Mouse (Mus musculus) hindbrain, embryonic 12.5 days (tissue): ENCODE measurements around the gene Sirt4. TPM values are rescaled to one million over a fixed set of nuclear protein-coding genes. Genes with fewer than 3 reads are reported as not detected.
"Not testable (repeated sequence)": the region's sequence is repeated elsewhere in the genome, so short reads cannot be mapped to it uniquely, and the experiment has no call there.

Experiments used
- ATAC-seq: fragments of 200-750 bp; cut with Nextera tagmentation; 2 replicates; pipeline ENCODE4 v1.8.0; 2017; ENCODE audit warnings: moderate TSS enrichment; ENCODE audit not compliant: low FRiP score
- H3K27ac ChIP-seq: fragments of 300-500 bp; sonication (generic); 2 replicates; pipeline ENCODE4 v1.5.1; 2016; ENCODE audit warnings: mild to moderate bottlenecking
- H3K27me3 ChIP-seq: fragments of 300-500 bp; sonication (generic); 2 replicates; pipeline ENCODE4 v1.6.1; 2016; ENCODE audit warnings: mild to moderate bottlenecking
- H3K36me3 ChIP-seq: fragments of 300-500 bp; sonication (generic); 2 replicates; pipeline ENCODE4 v1.6.1; 2016; ENCODE audit warnings: mild to moderate bottlenecking
- H3K4me1 ChIP-seq: fragments of 300-500 bp; sonication (generic); 2 replicates; pipeline ENCODE4 v1.6.1; 2016
- H3K4me2 ChIP-seq: fragments of 300-500 bp; sonication (generic); replicated peaks from 2 replicates; pipeline ENCODE4 v1.6.1; 2016; ENCODE audit warnings: mild to moderate bottlenecking
- H3K4me3 ChIP-seq: fragments of 300-500 bp; sonication (generic); 2 replicates; pipeline ENCODE4 v1.5.1; 2016; ENCODE audit warnings: mild to moderate bottlenecking
- H3K9ac ChIP-seq: fragments of 300-500 bp; sonication (generic); 2 replicates; pipeline ENCODE4 v1.6.1; 2016; ENCODE audit warnings: mild to moderate bottlenecking, moderate library complexity
- H3K9me3 ChIP-seq: fragments of 300-500 bp; sonication (generic); replicated peaks from 2 replicates; pipeline ENCODE4 v1.6.1; 2016; ENCODE audit warnings: mild to moderate bottlenecking
- WGBS: fragments of 180-500 bp; shearing (Covaris S2); methylation state at CpG from one replicate; pipeline ENCODE4 v1.1.7; 2016; 5-methylcytosine and 5-hydroxymethylcytosine counted together
- polyA plus RNA-seq: library from polyadenylated mRNA; unstranded; fragments of >200 nt; fragmentation: Nextera tagmentation; extraction: Ambion mirVana; gene quantifications from 2 replicates; pipeline ENCODE4 v1.2.1, GENCODE M21; 2016

Gene Sirt4
- polyA plus RNA-seq, 1 experiment from 2014 or later = 24.7 TPM

DNA sequence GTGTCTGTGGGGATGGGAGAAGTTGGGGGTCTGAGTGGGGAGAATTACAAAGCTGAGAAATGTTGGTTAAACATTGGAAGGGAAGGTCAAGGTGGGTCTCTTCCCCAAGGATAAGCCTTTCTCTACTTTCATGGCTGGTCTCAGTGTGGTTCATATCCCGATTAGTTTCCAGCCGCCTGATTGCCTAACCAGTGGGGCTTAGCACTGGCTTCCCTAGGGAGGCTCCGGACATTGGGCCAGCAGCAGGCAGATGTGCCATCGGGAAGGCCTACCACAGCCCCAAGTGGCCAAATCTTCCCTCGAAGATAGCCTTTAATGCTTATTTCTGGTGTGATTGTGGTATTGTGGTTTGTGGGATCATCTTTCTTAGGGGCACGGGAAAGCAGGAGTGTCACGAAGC lies 27.9 kb upstream of the Sirt4 start:
- ATAC-seq = no peak
- 96% methylated on average over 7 of the region's 7 CpGs for WGBS
- H3K9me3 ChIP-seq = no peaks in the 10 kb centered on the region

DNA sequence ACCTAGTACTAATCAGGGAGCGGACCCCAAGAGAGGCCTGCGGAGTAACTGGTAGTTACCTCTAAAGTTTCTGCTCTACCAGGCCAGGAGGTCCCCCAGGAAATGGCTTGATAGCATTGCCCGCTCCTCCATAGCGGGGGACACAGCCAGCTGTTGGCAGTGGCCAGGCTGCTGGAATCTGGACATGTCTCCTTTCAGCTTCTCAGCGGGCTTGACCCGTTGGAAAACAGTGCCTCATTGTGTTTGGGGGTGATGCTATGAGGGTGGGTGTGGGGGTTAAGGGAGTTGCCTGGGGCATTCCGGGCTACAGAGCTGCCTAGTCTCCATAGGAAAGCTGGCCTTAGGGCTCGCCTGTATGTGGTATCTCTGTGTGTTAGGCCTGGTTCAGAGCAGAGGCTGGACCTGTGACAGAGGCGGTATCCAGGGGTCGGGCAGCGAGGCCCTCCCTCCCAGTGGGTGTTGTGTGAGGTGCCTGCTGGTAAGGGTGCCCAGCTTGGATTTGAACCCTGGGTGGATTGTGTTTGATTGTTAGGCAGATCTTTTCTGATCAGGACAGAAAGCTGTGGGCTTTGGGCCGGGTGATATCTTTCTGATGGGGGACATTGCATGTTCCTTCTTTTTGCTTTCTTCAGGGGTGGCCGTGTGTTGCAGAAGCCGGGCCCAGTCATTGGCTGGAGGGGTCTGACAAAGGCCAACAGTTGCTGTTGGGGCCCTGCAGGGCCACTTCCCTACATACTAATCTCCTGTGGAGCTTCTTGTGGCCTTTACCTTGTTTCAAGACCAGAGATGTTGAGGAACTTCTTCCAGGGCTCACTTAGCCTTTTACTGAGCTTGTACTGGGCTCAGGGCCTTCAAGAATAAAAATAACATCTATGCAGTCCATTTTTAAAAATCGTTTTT lies 25.5 kb upstream of the Sirt4 start:
- Histone ChIP-seq H3K4me2 (peak overlapping the region; percentile 87), H3K27me3 (no peaks in the 10 kb centered on the region), H3K9ac (no peak overlapping the region; the same call in 1 of the 2 replicates), H3K27ac (peak overlapping the region; percentile 49; the same call in 1 of the 2 replicates), H3K36me3 (no peaks in the 10 kb centered on the region), H3K4me1 (peaks cover 45% of the 10 kb centered on the region), H3K9me3 (no peaks in the 10 kb centered on the region), H3K4me3 (no peak overlapping the region)
- ATAC-seq = no peak
- 58% methylated on average over 15 of the region's 15 CpGs for WGBS

More for the DNA sequence above, 27.9 kb upstream of the Sirt4 start:
- Histone ChIP-seq H3K27me3 (no peaks in the 10 kb centered on the region), H3K27ac (no peak overlapping the region), H3K4me3 (no peak overlapping the region), H3K4me2 (no peak overlapping the region), H3K9ac (no peak overlapping the region), H3K36me3 (no peaks in the 10 kb centered on the region), H3K4me1 (peaks cover 44% of the 10 kb centered on the region)

DNA sequence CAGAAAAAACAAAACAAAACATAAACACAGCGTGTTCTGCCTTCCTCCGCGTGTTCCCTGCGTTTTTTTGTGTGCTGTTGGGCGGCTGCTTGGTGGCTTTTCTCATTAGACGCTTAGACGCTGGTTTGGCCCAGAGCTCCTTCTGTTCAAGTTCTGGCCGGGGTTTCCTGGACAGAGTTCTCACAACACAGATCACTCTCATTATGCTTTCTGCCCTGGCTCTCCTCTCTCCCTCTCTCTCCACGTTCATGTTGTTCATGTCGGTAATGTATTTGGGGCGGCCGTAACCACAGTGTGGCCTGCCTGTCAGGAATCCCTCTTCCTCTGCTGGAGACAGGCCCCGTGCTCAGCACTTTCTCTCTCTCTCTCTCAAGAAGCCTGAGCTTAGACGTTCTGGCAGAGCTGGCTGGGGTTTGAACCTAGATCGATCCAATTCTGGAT lies 24.8 kb upstream of the Sirt4 start:
- 36% methylated on average over 15 of the region's 15 CpGs for whole genome bisulfite sequencing
- peak overlapping the region; percentile 87 for H3K4me2 ChIP-seq
- H3K27me3 ChIP-seq = no peaks in the 10 kb centered on the region
- H3K36me3 ChIP-seq = no peaks in the 10 kb centered on the region
- peaks cover 38% of the 10 kb centered on the region for H3K4me1 ChIP-seq
- no peak overlapping the region for H3K9ac ChIP-seq
- H3K9me3 ChIP-seq = no peaks in the 10 kb centered on the region
- no peak for ATAC-seq
- 0 out of 2 replicates have a peak overlapping the region, but pooled peaks have one; percentile 84 for H3K4me3 ChIP-seq
- peak overlapping the region; percentile 49 for H3K27ac ChIP-seq

DNA sequence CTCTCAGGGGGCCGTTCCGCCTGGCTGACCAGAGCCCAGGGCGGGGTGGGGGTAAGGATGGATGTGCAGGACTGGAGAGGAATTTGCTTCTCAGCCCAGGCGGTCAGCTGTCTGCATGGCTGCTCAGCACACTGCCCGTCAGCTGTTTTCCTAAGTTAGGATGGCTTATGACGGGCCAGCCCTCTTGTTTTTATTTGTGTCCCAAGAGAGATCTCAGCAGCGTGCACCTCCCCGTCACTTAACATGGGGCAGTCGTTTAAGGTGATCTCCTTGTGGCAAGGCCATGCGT lies 24.3 kb upstream of the Sirt4 start:
- ATAC-seq = no peak
- WGBS = 21% methylated on average over 10 of the region's 10 CpGs

DNA sequence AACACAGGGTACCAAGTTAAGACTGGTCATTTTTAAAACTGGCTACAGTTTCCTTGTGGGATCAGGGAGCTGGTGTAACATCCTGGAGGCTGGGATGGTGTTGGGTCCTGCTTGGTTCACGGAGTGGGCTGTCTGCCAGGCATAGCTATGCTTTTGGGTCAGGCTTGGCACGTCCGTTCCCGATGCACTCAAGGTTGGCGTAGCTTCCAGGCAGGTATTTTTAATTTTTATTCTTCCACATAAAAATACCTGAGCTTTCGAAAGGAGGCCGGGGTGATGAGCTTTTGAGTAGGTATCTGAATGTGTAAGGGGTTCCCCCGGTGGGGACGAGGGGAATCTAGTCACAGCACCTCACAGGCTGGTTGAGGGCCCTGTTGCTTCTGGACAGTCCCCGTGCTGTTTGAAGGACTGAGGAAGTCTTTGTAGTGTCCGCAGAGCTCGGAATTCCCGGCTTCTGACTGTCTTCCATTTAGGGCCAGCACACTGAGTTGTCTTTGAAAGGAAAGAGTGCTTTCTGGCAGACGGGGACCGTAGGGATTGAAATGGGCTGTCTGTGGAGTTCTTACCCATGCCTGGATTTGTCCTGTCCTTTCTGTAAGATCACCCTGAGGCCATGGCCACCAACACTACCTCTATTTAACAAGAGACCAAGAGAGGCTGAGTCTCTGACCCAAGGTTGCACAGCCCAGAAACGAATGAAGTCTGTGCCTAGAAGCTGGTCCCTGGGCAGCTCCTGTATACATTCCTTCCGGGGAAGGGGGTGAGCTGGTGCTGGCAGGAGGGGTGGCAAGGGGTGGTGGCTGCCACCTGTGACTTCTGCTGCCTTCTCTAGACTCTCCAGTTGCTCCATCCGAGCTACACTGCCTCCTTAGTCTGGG lies 23.7 kb upstream of the Sirt4 start:
- Histone ChIP-seq H3K27me3 (no peaks in the 10 kb centered on the region), H3K4me3 (peak overlapping the region; percentile 84), H3K9me3 (no peaks in the 10 kb centered on the region), H3K4me1 (peaks cover 39% of the 10 kb centered on the region), H3K36me3 (no peaks in the 10 kb centered on the region), H3K4me2 (peak overlapping the region; percentile 87), H3K27ac (no peak overlapping the region), H3K9ac (peak overlapping the region; percentile 91)
- WGBS = 52% methylated on average over 18 of the region's 18 CpGs
- ATAC-seq = no peak

More for the DNA sequence above, 24.3 kb upstream of the Sirt4 start:
- H3K9ac ChIP-seq = peak overlapping the region; percentile 91; the same call in 1 of the 2 replicates
- H3K4me2 ChIP-seq = peak overlapping the region; percentile 87
- no peaks in the 10 kb centered on the region for H3K36me3 ChIP-seq
- H3K4me3 ChIP-seq = peak overlapping the region; percentile 84; the same call in 1 of the 2 replicates
- H3K27me3 ChIP-seq = no peaks in the 10 kb centered on the region
- H3K27ac ChIP-seq = no peak overlapping the region
- H3K9me3 ChIP-seq = no peaks in the 10 kb centered on the region
- peaks cover 37% of the 10 kb centered on the region for H3K4me1 ChIP-seq

DNA sequence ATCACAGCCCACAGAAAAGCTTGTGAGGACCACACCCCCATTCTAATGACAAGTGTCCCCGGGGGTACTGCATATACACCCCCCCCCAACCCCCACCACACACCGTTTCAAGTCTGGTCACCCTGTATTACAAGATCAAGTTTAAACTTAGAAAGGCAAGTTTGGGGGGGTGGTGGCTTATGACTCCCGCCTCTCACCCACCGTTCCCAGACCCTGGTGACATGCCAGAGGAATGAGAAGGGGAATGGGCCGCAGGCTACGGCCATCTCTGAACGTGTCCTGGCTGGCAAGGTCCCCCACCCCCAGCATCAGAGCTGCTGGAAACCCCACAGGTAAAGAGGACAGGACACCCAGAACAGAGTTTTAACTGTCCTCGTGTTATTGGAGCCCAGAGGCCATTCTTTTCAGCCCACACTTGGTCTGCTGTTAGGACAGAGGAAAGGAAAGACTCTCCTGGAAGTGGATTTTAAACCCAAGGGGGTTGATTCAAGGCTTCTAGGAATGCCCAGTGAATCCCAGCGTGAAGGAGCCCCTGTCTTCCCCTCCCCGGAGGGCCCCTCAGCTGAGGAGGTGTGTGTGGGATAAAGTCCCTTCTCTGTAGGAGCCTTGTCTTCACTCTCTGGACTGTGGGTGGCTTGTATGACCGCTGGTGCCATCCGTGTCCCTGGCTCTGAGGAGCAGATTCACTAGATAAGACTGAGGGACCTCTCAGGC lies 22.9 kb upstream of the Sirt4 start:
- no peaks in the 10 kb centered on the region for H3K27me3 ChIP-seq
- H3K9me3 ChIP-seq = no peaks in the 10 kb centered on the region
- H3K4me3 ChIP-seq = peak overlapping the region; percentile 84
- H3K4me1 ChIP-seq = peaks cover 41% of the 10 kb centered on the region
- H3K27ac ChIP-seq = peak overlapping the region; percentile 26
- WGBS = 32% methylated on average over 12 of the region's 12 CpGs
- H3K9ac ChIP-seq = peak overlapping the region; percentile 91
- H3K4me2 ChIP-seq = peak overlapping the region; percentile 87
- ATAC-seq = peak; percentile 4; the same call in 1 of the 2 replicates
- H3K36me3 ChIP-seq = no peaks in the 10 kb centered on the region

DNA sequence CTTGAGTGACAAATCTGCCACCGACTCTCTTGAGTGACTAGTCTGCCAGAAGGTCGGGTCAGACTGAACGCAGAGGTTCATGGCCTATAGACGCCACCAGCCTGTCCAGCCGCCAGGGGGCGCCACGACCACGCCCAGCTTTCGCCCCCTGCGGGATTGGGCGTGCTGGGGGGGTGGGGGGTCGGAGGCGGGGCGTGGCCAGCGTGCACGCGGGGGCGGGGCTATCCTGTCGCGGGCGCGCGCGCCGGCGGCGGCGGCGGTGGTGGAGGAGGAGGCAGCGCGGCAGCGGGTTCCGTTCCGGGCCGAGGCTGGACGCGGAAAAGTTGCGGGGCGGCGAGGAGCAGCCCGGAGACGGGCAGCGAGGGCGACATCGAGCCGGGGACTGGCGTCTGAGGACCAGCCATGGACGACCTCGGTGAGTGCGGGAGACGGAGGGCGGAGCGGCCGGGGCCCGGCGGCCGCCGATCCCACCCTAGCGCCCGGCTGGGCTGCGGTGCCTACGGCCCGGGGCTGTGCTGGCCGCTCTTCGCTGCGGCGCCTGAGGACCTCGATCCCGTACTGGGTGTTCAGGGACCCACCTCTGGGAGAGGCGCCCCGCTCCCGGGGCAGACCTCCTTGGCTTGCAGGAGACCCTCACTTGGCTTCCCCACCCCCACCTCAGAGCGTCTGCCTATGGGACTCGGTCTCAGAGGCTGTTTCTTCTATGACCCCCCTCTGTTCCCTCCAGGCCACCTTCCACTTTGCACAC lies 22.1 kb upstream of the Sirt4 start, which contains the start of gene Pxn:
Gene Pxn (plus strand): TSS at position 223 of the 748 bp plus-strand sequence.
- WGBS = 0% methylated on average over 53 of the region's 74 CpGs
- peak within 1 kb of the TSS; percentile 84 for H3K4me3 ChIP-seq
- no peaks in the 10 kb centered on the region for H3K9me3 ChIP-seq
- peaks cover 41% of the 10 kb centered on the region for H3K4me1 ChIP-seq
- ATAC-seq = peak; percentile 88
- peak within 1 kb of the TSS; percentile 87 for H3K4me2 ChIP-seq
- H3K9ac ChIP-seq = peak within 1 kb of the TSS; percentile 91
- no peaks in the 10 kb centered on the region for H3K36me3 ChIP-seq
- no peaks in the 10 kb centered on the region for H3K27me3 ChIP-seq
- H3K27ac ChIP-seq = peak within 1 kb of the TSS; percentile 26

DNA sequence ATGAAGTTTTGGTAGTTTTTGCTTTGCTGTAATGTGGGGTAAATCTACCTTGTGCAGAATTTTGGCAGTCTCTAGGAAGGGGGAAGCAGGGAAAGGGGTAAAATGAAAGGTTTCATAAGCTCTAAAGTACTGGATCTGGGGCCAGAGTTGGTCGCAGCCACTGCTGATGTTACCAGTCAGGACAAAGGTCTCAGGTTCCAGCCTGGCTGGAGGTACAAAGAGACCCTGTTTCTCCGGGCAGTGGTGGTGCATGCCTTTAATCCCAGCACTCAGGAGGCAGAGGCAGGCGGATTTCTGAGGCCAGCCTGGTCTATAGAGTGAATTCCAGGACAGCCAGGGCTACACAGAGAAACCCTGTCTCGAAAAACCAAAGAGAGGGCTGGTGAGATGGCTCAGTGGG lies 21.1 kb upstream of the Sirt4 start:
- H3K27ac ChIP-seq, H3K9ac ChIP-seq, H3K4me3 ChIP-seq, H3K9me3 ChIP-seq, H3K27me3 ChIP-seq, ATAC-seq, H3K4me2 ChIP-seq, H3K36me3 ChIP-seq: not testable (repeated sequence)
- H3K4me1 ChIP-seq = peaks cover 41% of the 10 kb centered on the region
- 68% methylated on average over 4 of the region's 4 CpGs for WGBS

DNA sequence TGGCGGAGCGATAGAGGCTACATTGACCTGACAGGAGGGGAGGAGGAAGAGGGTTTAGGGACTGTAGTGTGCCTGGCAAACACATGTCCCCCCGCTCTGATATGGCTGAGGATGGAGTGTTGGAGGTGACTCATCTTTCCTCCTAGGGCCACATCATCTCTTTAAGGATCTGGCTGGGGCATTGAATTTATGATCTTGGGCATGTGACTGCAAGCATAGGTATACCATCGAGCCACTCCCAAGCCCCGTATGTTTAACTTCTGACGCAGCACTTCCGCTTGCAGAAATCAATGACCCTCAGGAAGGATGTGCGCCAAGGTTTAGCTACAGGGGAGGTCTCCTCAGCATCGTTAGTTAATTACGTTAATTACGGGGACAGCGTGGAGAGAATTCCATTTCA lies 18.5 kb upstream of the Sirt4 start:
- Histone ChIP-seq H3K9me3 (no peaks in the 10 kb centered on the region), H3K4me1 (peaks cover 16% of the 10 kb centered on the region), H3K27ac (no peak overlapping the region), H3K27me3 (no peaks in the 10 kb centered on the region), H3K4me3 (no peak overlapping the region), H3K36me3 (no peaks in the 10 kb centered on the region), H3K9ac (no peak overlapping the region), H3K4me2 (no peak overlapping the region)
- no peak for ATAC-seq
- 62% methylated on average over 12 of the region's 12 CpGs for WGBS

DNA sequence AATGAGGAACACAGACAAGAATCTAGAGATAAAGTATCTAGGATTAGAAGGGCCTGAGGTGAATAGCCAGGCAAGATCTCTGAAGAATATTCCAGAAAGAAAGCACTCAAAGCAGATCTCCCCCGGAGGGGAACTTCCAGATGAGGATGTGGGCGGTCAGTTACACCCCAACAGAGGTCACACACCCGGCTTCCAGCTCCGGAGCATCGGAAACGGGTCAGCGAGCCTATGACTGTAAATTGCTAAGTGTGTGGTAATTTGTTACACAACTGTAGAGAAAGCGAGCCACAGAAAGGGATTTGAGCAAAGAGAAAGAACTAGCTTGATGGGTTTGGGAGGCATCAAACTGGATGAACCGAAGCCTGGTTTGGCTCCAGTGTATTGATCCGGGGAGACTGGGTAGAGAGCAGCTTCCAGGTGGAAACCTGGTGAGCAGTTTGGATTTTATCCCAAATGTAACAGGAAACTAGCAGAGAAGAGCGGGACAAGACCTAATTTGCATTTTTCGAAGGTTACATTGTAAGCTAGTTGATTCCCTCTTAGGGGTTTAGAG lies 15.9 kb upstream of the Sirt4 start:
- ATAC-seq = no peak
- Histone ChIP-seq H3K27me3 (no peaks in the 10 kb centered on the region), H3K9me3 (no peaks in the 10 kb centered on the region), H3K27ac (no peak overlapping the region), H3K4me3 (no peak overlapping the region), H3K4me1 (peaks cover 4% of the 10 kb centered on the region), H3K9ac (no peak overlapping the region), H3K4me2 (no peak overlapping the region), H3K36me3 (no peaks in the 10 kb centered on the region)
- 84% methylated on average over 12 of the region's 12 CpGs for WGBS
